Mouse (Mus musculus): ENCODE results near the gene Rab27a.

DNA sequence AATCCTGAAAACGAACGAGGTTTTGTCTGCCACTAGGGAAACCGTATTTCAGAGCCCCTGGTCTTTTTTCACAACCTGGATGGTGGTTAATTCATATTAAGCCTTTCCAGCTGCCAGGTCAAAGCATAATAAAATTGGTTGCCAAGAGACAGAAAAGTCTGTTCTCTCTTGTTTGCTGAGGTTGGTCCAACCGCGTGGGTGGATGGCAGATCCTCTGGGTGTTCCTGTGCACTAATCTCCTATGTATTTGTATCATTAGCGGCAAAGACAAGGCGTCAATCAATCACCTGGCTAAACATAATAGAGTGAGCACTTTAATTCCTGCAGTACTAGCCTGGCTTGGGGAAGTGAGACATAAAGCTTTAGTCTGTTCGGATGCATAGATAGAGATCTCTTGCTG, 6.0 kb downstream of the Rab27a start:
- TF ChIP-seq CTCF (IDR thresholded peaks at IDR 0.05; ENCODE audit: control insufficient read depth, insufficient read depth, insufficient replicate concordance, low read depth, low read length) (no peak), POLR2A (IDR thresholded peaks at IDR 0.05; ENCODE audit: control insufficient read depth, low read depth, low read length) (no peak)

Data from testis, adult 2 months (tissue).